Mouse (Mus musculus): ENCODE measurements around the gene Zfp597.
"Not testable (repeated sequence)": the region's sequence is repeated elsewhere in the genome, so short reads cannot be mapped to it uniquely, and the experiment has no call there.

DNA sequence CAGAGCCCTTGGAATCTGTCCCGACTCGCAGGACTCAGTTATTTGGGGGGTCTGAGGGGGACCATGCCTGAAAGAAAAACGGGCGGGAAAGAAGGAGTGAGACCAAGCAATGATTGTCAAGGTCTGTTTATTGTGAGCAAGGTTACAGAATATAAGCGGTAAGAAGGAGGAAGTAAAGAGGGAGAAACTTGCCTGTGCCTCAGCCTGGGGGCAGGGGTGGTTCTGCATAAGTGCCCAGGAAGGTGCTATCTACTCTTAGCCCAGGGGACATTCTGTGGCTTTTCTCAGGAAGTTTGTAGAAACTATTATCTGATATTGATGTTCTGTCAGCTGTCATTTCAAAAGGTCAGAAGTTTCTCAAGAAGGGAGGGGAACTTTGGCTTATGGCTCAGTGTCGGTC, 69.7 kb downstream of the Zfp597 start:
- not testable (repeated sequence) for TF ChIP-seq GATA1, TAL1 (IDR thresholded peaks at IDR 0.05; ENCODE audit: low read length)

Data from erythroblast, embryonic 14.5 days (primary cell).